Mouse (Mus musculus) CH12F3 (cell line): ENCODE measurements around the gene Map4k1.

Source experiments
- in situ Hi-C: fragments of 300-500 bp; cut with MboI; formaldehyde crosslinking; loops from 2 replicates; pipeline ENCODE4 v1.14.3; 2020; ENCODE audit warnings: low sequenced_read_pairs

Map4k1 gene

DNA sequence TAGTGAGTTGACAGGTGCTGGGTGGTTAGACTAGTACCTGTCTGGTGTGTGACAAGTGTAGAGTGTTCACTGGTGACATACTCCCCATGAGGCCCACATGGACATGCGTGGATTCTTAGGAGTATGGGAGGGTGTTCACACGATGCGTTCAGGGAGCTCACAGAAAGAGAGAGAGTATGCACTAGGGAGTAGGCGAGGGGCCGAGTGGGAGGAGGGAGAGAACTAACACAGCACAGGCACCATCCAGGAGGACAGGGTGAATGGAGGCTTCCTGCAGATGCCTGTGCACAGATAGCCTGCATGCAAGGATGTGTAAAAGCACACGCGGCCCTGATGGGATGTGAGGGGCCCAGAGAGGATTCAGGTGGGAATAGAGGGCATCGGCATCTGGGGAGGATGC lies 40.6 kb downstream of the Map4k1 start:
- in situ Hi-C loops: no loop called here

DNA sequence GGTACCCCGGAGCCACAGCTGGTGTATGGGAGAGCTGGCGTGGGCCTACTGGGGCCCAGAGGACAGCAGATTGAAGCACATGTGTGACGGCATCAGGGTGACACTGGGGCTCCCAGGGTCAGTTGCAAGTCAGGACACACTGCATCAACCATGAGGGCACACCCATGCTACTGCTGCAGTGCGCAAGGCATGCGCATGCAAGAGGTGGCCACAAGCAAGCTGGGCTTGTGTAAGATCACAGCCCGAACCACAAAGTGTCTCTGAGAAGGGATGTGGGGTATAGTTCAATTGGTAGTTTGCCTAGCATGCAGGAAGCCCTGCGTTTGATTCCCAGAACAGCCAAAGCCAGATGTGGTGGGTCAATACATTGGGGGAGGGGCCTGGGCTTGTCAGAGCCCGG lies 41.7 kb downstream of the Map4k1 start:
- in situ Hi-C loops: no loop called here

DNA sequence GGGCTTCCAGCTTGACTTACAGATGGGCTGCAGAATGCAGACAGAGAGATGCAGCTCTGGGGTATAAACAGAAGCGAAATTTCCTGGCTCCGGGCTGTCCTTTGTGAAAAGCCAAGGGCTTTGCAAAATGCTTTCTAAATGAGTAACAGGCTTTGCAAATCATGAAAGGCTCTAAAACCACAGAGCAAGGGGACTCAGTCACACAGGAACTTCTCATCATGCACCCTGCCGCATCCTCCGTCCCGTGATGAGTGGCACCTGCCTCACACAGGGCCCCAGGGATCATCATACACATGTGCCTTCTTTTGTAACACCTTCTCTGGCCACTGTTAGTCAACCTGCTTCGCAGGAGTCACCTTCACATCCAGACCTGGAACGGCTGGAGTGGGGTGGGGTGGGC lies 43.7 kb downstream of the Map4k1 start:
- in situ Hi-C loops: no loop called here

DNA sequence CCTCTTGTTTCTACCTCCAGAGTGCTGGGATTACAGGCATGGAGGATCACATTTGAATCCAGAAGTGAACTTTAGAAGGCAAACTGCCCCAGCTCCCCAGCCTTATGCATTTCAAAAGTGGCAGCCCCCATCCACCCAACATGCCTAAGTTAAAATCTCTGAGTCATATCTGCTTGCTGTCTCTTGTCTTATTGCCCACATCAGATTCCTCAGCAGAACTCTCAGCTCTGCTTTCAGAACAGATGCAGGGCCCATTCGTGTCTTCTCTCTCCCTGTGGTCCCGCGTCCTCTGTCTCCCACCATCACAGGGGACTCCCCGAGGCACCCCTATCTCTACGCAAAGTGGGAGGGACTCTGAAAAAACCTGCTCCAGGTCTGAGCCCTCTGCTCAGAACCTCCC lies 44.3 kb downstream of the Map4k1 start:
- in situ Hi-C loops: no loop called here

DNA sequence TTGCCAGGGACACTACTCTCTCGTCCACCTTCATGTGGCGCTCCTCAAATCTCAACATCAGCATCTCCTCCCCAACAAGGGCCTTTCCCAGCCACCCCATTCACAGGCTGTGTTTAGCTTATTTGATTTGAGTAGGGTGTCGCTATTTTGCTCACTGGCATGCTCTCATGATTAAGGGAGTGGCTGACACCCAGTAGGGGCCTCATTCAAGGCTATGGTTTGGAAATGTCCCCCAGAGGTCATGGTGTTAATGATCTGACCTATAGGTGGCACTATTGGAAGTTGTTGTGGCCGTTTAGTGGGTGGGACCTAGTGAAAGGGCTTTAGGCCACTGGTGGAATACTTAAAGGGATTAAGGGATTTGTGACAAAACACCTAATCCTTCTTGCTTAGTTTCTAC lies 45.0 kb downstream of the Map4k1 start:
- in situ Hi-C loops: no loop called here

DNA sequence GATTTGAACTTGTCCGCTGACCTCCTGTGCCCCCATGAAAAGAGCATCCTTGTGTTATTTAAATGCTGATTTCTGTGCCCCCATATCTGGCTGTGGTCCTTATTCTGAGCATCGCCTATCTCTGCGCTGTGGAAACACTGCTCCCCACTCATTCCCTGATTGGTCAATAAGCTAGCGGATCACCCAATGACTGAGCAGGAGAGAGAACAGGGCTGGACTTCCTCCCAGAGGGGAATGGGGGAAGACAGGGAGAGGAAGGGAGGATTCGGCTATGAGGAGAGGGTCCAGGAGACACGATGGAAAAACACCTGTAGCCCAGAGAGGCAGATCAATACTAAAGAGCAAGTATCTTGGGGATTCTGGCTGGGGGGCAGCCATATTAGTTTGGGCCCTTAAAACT lies 46.9 kb downstream of the Map4k1 start:
- in situ Hi-C loops: no loop called here

DNA sequence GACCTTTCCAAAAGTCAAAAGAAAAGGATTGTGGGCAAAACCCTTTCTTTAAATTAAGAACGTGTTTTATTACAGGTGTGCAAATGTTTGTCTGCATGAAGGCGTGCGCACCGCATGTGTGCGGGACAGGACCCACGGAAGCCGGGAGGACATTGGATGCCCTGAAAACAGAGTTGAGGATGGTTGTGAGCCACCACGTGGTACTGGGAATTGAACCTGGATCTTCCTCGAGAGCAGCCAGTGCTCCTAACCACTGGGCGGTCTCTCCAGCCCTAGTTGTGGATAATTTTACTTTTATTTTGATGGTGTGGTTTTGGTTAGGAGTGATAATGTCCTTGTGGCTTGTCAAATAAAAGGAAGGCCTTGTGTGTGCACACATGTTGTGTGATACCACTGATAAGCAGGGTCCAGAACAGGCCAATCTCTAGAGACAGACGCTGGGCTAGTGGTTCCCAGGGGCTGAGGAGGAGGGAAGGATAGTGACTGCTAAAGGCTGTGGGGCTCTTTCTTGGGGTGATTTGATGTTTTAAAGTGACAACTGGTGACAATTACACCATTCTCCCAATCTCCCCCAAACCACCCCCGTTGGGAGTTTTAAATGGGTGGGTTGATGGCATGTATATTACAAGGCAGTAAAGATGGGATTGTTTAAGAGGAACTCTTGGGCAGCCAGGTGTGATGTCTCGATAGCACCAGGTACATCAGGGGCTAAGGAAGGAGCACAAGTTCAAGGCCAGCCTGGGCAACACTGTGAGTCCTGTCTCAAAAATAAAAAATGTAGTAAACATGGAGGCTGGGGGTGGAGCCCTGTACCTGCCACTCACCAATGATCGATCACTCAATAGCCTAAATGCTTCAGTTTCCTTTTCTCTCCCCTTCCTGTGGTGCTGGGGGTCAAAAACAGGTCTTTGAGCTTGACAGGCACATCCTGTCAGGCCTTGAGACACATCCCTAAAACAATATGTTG lies 48.1 kb downstream of the Map4k1 start:
- in situ Hi-C loops: no loop called here

DNA sequence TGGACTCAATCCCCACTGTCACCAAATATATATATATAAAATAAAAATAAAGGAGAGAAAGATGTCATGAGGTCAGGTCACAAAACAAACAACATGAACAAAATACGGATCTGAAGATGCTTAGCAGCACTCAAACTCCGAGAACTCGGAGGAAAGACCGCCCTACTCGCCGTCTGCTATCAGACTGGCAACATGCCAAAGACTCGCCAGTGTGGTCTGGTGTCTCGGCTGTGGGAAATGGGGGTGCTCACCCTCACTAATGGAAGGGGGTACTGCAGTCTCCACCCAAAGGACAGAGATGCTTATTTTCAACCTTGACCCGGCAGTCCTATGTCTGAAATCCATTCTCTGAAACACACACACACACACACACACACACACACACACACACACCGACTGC lies 49.8 kb downstream of the Map4k1 start:
- in situ Hi-C loops: no loop called here

DNA sequence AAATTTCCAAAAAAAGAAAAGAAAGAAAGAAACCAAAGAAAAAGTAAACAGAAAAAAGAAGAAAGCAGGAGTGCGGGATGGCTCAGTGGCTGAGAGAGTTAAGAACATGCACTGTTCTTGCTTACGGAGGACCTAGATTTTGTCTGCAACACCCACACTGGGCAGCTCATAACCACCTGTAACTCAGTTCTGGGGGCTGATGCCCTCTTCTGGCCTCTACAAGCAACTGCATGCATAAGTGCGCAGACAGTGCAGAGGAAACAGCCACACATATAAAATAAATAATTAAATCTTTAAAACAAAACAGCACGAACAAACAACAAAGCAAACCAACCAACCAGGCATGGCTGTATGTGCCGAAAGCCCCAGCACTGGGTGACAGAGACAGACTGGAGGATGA lies 50.8 kb downstream of the Map4k1 start:
- in situ Hi-C loops: no loop called here

DNA sequence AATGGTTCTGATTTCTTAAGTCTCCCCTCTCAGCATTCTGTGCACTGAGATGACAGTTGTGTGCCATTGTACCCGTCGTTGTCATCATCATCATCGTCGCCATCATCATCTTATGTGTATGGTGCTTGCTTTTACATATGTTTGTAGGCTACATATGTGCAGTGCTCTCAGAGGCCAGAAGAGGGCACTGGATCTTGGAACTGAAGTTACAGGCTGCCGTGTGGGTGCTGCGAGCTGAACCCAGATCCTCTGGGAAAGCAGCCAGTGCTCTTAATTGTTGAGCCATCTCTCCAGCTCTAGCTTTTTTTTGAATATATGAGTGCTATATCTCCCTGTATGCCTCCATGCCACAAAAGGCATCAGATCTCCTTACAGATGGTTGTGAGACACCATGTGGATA lies 55.4 kb downstream of the Map4k1 start:
- in situ Hi-C loops: loop anchor here (5.0 kb wide), 1 partner anchor 45 kb away; no protein-coding TSS in a partner anchor

DNA sequence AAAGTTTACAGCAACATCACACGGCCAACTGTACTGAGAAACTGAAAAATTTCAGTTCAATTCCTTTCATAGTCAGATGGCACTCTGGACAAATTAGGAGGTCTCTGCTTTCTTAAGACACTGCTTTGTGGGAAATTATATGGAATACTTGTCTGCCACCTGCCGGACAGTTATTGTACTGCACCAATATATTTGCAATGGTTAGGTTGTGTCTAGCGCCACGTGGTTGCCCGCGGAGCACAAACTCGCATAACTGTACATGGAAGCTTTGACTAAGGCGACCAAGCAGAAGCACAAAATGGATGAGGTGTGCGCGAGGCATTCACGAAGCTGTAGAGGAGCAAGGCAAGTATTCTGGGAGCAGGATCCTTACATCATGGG lies 57.7 kb downstream of the Map4k1 start:
- in situ Hi-C loops: loop anchor here (5.0 kb wide), 1 partner anchor 47 kb away; no protein-coding TSS in a partner anchor

DNA sequence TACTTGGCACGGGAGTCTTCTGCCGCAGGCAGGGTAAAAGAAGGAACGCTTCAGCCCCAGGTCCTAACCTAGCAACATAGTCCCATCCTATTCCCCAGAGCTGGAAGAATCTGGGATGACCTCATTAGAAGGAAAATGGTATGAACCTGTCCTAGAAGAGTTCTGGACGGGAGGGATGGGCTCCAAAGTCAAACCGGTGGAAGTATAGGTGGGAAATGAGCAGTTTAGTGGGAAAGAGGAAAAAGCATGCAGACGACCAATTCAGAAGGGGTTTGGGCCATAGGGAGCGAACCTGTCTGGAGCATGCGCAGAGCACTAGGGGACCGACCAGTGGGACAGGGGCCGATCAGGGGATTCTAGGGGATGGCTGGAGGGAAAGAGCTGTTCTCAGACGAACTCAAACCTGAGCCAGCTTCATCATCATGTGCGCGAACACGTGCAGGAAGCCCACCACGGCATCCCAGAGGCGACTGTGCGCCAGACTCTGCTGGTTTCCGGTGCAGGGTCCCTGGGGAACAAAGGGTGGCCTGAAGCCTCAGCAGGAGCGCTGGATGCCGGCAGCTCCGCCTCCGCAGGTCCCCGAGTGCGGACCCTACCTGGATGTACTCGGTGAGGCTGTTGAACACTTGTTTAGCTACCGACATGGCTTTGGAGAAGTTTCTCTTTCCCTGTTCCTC lies 58.3 kb downstream of the Map4k1 start:
- in situ Hi-C loops: loop anchor here (5.0 kb wide), 1 partner anchor 48 kb away; no protein-coding TSS in a partner anchor

DNA sequence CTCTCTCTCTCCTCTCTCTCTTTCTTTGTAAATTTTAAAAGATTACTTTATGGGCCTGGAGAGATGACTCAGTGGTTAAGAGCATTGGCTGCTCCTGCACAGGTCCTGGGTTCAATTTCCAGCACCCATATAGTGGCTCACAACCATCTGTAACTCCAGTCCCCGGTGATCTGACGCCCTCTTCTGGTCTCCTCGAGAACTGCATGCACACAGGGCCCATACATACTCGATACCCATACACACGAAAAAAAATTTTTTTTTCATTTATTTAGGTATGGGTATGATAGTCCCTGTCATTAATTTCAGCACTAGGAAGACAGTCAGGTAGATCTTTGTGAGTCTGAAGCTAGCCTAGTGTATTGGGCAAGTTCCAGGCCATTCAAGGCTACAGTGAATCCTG lies 59.3 kb downstream of the Map4k1 start:
- in situ Hi-C loops: no loop called here

DNA sequence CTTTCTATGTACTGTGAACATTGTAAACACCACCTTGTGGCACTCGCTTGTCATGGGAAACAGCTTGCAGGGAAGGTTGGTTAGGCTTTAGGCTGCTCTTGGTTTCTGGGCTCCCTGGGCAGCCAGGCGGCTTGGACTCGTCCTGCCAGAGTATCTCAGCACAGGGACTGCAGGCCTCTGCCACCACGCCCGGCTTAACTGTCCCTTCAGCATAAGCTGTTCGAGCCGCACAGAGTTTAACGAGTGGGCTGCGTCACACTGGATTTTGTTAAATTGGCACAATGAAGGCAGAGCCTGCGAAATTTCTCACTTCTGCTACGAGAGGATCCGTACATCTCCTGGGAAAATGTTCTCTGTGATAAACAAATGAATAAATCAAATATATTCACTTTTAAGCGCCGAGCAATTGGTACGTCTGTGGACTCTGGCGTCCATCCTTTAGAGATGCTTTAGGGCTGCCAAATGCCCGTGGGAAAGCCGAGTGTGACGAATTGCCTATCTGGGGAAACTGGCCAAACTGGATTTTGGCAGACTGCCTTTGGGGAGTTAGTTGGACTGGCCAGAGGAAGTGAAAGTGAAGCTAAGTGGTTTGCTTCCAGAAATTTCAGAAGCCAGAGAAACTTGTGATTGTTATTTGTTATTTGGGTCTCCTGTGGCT lies 61.3 kb downstream of the Map4k1 start:
- in situ Hi-C loops: no loop called here

DNA sequence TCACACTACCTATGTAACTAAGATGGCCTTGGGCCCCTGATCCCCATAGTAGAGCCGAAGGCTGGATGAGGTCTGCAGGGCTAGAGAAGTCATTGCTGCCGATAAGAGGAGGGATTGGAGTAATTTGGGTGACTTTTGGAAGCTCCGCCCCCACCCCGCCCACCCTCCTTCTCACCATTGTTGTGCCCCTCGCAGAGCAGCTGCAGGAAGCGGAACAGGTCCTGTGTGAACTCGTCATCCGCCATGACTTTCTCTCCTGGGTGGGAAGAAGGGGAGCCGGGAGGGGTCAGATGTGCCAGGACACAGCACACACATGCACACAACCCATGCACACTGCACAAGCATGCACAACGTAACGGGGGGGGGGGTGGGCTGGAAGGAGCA lies 61.8 kb downstream of the Map4k1 start:
- in situ Hi-C loops: no loop called here

DNA sequence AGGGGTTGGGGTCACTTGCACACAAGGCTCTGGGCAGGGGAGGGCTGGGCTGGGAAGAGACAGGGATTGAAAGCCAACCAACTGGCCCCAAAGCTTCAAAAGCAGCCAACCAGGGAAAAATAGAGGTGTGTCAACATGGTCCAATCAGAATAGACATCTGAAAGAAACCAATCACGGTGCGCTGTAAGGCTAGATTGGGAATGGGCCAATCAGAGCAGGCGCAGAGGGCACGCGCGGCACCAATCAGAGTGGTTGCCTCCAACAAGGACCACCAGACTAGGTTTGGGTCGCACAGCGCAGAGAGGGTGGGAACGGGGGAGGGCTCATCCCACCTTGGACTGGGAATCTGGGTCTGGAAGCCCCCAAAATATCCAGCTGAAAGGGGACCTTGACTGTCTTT lies 62.5 kb downstream of the Map4k1 start:
- in situ Hi-C loops: no loop called here

DNA sequence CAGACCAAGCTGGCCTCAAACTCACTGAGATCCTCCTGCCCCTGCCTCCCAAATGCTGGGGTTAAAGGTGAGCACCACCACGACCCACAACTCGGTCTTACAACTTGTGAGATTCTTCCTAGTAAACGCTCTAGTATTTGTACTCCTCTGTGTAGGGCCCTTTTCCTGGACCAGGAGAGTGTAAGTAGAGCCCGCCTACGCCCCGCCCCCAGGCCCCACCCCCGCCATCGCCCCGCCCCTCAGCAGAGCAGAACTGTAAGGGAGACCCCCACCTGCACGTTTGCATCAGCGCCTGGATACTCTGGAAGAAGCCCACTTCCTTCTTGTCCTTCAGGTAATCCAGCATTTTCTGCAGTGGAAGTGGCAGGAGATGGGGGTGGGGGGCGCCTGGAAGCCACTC lies 64.7 kb downstream of the Map4k1 start:
- in situ Hi-C loops: no loop called here

DNA sequence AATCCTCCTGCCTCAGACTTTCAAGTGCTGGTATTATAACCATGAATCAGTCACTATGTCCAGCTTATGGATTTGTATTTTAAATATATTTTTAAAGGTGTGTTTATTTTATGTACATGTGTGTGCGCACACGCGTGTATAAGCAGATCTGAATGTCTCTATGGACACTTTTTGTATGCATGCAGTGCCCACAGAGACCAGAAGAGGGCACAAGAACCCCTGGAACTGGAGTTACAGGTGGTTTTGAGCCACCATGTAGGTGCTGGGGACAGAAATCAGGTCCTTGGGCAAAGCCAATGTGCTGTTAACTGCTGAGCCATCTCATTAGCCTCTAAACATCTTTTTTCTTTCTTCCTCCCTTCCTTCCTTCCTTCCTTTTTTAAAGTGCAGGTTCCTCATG lies 66.2 kb downstream of the Map4k1 start:
- in situ Hi-C loops: no loop called here

DNA sequence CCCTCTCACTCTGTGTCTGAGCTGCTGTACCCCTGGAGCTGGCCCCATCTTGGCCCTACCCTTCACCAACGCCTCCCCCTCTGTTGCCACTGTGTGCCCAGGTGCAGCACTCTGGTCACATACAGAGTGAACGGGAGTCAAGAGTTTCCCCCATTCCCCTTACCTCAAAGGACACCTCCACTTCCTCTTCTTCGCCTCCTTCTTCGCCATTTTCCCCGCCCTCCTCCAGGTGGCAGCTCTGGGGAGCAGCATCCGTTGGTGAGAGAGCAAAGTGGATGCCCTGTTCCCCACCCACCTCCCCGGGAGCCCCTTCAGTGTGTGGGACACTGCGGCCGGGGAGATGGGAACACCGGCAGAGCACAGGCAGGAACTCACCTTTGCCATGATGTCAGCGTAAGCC lies 66.8 kb downstream of the Map4k1 start:
- in situ Hi-C loops: no loop called here

DNA sequence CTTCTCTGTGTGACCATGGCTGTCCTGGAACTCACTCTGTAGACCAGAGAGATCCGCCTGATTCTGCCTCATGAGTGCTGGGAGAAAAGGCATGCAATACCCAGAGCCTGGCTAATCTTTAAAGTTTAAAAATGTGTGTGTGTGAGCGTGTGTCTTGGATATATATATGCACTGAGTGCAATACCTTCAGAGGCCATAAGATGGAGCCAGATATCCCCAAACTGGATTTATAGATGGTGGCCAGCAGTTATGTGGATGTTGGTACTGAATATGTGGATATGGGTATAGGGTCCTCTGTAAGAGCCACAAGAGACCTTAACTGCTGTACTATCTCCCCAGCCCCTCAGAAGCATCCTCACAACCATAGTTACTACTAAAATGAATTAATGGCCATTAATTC lies 68.9 kb downstream of the Map4k1 start:
- in situ Hi-C loops: no loop called here

DNA sequence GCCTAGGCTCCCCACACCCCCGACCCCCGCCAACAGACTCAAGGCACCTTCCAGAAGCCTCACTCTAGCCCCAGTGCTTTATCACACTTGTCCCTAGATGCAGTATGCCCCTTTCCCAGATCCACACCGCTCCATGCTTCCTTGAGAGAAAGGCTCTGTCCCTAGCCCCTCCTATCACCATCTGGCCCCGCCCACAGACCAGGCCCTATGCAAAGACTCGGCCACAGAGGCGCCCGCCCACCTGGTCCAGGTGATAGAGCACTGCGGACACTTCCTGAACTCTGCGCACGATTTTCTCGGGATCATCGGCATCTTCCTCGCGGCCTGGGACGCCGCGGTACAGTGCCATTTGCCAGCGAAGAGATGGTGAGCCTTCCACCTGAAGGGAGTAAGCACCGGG lies 71.0 kb downstream of the Map4k1 start:
- in situ Hi-C loops: no loop called here
